Comparison of ENCODE assay signal across 20 mouse cellular contexts in the genomic region with DNA sequence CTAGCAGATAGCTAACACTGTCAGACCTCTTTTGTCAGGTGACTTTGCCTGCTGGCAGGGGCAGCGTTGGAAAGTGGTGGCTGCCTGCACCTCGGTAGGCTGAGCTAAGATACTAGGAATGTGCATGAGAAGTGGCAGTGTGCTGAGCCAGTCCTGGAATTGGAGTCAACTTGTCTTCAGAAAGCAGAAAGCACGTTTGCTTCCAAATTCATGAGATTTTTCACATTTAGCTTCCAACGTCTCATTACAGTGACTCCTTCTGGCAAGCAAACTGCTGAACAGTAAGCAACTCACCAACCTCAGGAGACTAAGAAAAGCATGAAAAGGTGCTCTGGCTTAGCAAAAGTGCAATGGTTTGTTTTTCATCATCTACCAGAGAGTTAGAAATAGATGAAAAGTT. TPM values are rescaled to one million over a fixed set of nuclear protein-coding genes. Genes with fewer than 3 reads are reported as not detected.
DNase-seq lines count a peak whose midpoint lies in the region; ATAC-seq lines count a peak whose summit lies in the region.
"Had no signal": no experiment of that assay in that cellular context is flagged by ENCODE, and none has a peak within 500 bp of the region (broad histone marks: within the 10 kb centered on the region; RNA-seq: fewer than 3 reads in every experiment).

No protein-coding gene starts in this region.

- no peak for ATAC-seq in heart, embryonic 11.5 days (replicated peaks; ENCODE audit: insufficient number of reproducible peaks, low FRiP score, low TSS enrichment)
- ATAC-seq: CD4-positive, CD25-positive, alpha-beta regulatory T cell, adult 4 months had no signal

- H3K36me3 ChIP-seq in heart, embryonic 11.5 days (ENCODE audit: control insufficient read depth, insufficient read depth, low read length): no peaks in the 10 kb centered on the region
- H3K36me3 ChIP-seq: embryonic facial prominence, embryonic 15.5 days; G1E; limb, embryonic 13.5 days; neural tube, embryonic 12.5 days had no signal

- H3K4me1 ChIP-seq in heart, embryonic 11.5 days (ENCODE audit: control insufficient read depth, insufficient read depth, low read length): no peaks in the 10 kb centered on the region
- H3K4me1 ChIP-seq: neural tube, embryonic 12.5 days had no signal

- 44% methylated on average over 4 of the region's 4 CpGs for WGBS in heart, embryonic 11.5 days (ENCODE audit: insufficient replicate concordance)

- H3K9me3 ChIP-seq in heart, embryonic 11.5 days (replicated peaks; ENCODE audit: control insufficient read depth, low read length): no peaks in the 10 kb centered on the region
- H3K9me3 ChIP-seq: embryonic facial prominence, embryonic 15.5 days had no signal

- H3K4me2 ChIP-seq in heart, embryonic 11.5 days: no peak overlapping the region
- H3K4me2 ChIP-seq: embryonic facial prominence, embryonic 15.5 days; limb, embryonic 13.5 days; neural tube, embryonic 12.5 days had no signal

- H3K9ac ChIP-seq in heart, embryonic 11.5 days (ENCODE audit: low read depth, low read length): no peak overlapping the region
- H3K9ac ChIP-seq: embryonic facial prominence, embryonic 15.5 days; limb, embryonic 13.5 days; neural tube, embryonic 12.5 days had no signal

- H3K27ac ChIP-seq in heart, embryonic 11.5 days (ENCODE audit: low read depth, low read length): no peak overlapping the region
- H3K27ac ChIP-seq: embryonic facial prominence, embryonic 15.5 days; left cerebral cortex, adult 2 months; limb, embryonic 13.5 days; neural tube, embryonic 12.5 days had no signal

- peak; percentile 5 for DNase-seq in embryo, embryonic 9.5 days (ENCODE audit: extremely low spot score)
- DNase-seq in embryo, embryonic 11 days: no peak
- DNase-seq in heart, postnatal 4 days: peak; percentile 11
- peak; percentile 8 for DNase-seq in right cerebral cortex, postnatal 25 days
- no peak for DNase-seq in right cerebral cortex, postnatal 14 days
- peak; percentile 22 for DNase-seq in telencephalon, adult 2 months (ENCODE audit: low read depth, low spot score)
- no peak for DNase-seq in gastrocnemius, adult 18-20 months (ENCODE audit: low spot score)
- DNase-seq: adrenal gland, adult 2 months; cerebellum, adult 2 months; kidney, adult 18-20 months; kidney, postnatal 10 days; thymus, adult 18-20 months had no signal

- H3K27me3 ChIP-seq in heart, embryonic 11.5 days (ENCODE audit: control insufficient read depth, insufficient read depth, low read length): no peaks in the 10 kb centered on the region
- H3K27me3 ChIP-seq: embryonic facial prominence, embryonic 15.5 days; limb, embryonic 13.5 days; neural tube, embryonic 12.5 days had no signal

- no peak overlapping the region for H3K4me3 ChIP-seq in heart, embryonic 11.5 days (ENCODE audit: low read depth, low read length)
- H3K4me3 ChIP-seq: embryonic facial prominence, embryonic 15.5 days; left cerebral cortex, adult 2 months; limb, embryonic 13.5 days; neural tube, embryonic 12.5 days had no signal

RNA-seq across cellular contexts. Expression of a gene that starts 59.1 kb away (rescaled TPM):
- total RNA-seq in heart, postnatal 4 days (2021): 10 to 100 TPM; 10.4 to 12.7 TPM
- 4.1 and 4.7 TPM in 2 replicates for polyA plus RNA-seq in heart, embryonic 11.5 days (2014; fragmentation: Nextera tagmentation; extraction: Ambion mirVana)
- total RNA-seq in gastrocnemius, adult 18-20 months (2021): 1 to 10 TPM; 1.5 to 1.6 TPM
- total RNA-seq: monocyte, adult 5-6 weeks had no signal
- polyA plus RNA-seq: CD4-positive, CD25-positive, alpha-beta regulatory T cell, adult 4 months; G1E had no signal

Comparison
In these comparisons a context has a peak if more than half of its experiments do, and no peak if none do; other contexts are left out.
1. DNase-seq: peak in embryo, embryonic 9.5 days (single experiment), heart, postnatal 4 days (single experiment), right cerebral cortex, postnatal 25 days (single experiment) and telencephalon, adult 2 months (single experiment); none in embryo, embryonic 11 days (single experiment), right cerebral cortex, postnatal 14 days (single experiment) and gastrocnemius, adult 18-20 months (single experiment).
2. RNA of a gene that starts 59.1 kb away (total RNA-seq): 10.4 to 12.7 TPM in heart, postnatal 4 days; 1.5 to 1.6 TPM in gastrocnemius, adult 18-20 months; every median in the first group is over 4 times any median in the second.